Mouse (Mus musculus): ENCODE measurements around the gene Fam173b.
A peak's percentile ranks its signal among the peaks of the same experiment; 100 is the strongest.
"Not testable (repeated sequence)": the region's sequence is repeated elsewhere in the genome, so short reads cannot be mapped to it uniquely, and the experiment has no call there.

Fam173b gene

GRCm38 (mm10) chr15:31601646-31602374 lies at the start of gene Fam173b, which contains the start of gene Cct5:
Gene Fam173b, plus strand, starts transcription at chr15:31601852.
Gene Cct5, minus strand, starts transcription at chr15:31601804.
- DNase-seq: peak; percentile 89 to 98

GRCm38 (mm10) chr15:31554855-31555254 lies 46.8 kb upstream of the Fam173b start:
- no peak for DNase-seq

GRCm38 (mm10) chr15:31561390-31561789 lies 40.3 kb upstream of the Fam173b start:
- DNase-seq: no peak

- no peak for DNase-seq
These were observed 39.7 kb upstream of the Fam173b start for GRCm38 (mm10) chr15:31561976-31562375.

- DNase-seq: no peak
These were observed 38.8 kb upstream of the Fam173b start for GRCm38 (mm10) chr15:31562847-31563246.

- DNase-seq: no peak
These were observed 37.8 kb upstream of the Fam173b start for GRCm38 (mm10) chr15:31563577-31564546.

- no peak for DNase-seq
These were observed 36.5 kb upstream of the Fam173b start, which contains the start of gene Cmbl for GRCm38 (mm10) chr15:31565184-31565583. Gene Cmbl, plus strand, starts transcription at chr15:31565389.

GRCm38 (mm10) chr15:31565786-31566185 lies 35.9 kb upstream of the Fam173b start:
- no peak for DNase-seq

- no peak for DNase-seq
These were observed 34.2 kb upstream of the Fam173b start for GRCm38 (mm10) chr15:31567431-31567830.

- DNase-seq: no peak
These were observed 33.1 kb upstream of the Fam173b start for GRCm38 (mm10) chr15:31568581-31568996.

GRCm38 (mm10) chr15:31569325-31570022 lies 32.2 kb upstream of the Fam173b start:
- no peak for DNase-seq

GRCm38 (mm10) chr15:31570959-31571358 lies 30.7 kb upstream of the Fam173b start:
- no peak for DNase-seq

GRCm38 (mm10) chr15:31571906-31572722 lies 29.5 kb upstream of the Fam173b start:
- no peak for DNase-seq

GRCm38 (mm10) chr15:31573287-31573686 lies 28.4 kb upstream of the Fam173b start:
- no peak for DNase-seq

GRCm38 (mm10) chr15:31573692-31574091 lies 28.0 kb upstream of the Fam173b start:
- DNase-seq: no peak

- DNase-seq: no peak
These were observed 25.6 kb upstream of the Fam173b start for GRCm38 (mm10) chr15:31576076-31576475.

- not testable (repeated sequence) for DNase-seq
These were observed 20.6 kb upstream of the Fam173b start for GRCm38 (mm10) chr15:31581086-31581485.

GRCm38 (mm10) chr15:31583304-31584085 lies 18.2 kb upstream of the Fam173b start:
- DNase-seq: no peak

- no peak for DNase-seq
These were observed 16.4 kb upstream of the Fam173b start for GRCm38 (mm10) chr15:31585238-31585637.

- no peak for DNase-seq
These were observed 15.6 kb upstream of the Fam173b start for GRCm38 (mm10) chr15:31586088-31586487.

- DNase-seq: peak; percentile 78 to 86
These were observed 15.1 kb upstream of the Fam173b start for GRCm38 (mm10) chr15:31586519-31586918.

Data from cerebellum, adult 18-20 months (tissue).